Mouse (Mus musculus) limb, embryonic 11.5 days (tissue): ENCODE measurements at regions not wholly inside any gene's neighbourhood (a gene's known extent, or its start where the extent isn't known, plus 50 kb on each side); places are given as distances from the start of the nearest gene placed in this dataset.

Experiments
- ATAC-seq: fragments of 200-750 bp; cut with Nextera tagmentation; 2 replicates; pipeline ENCODE4 v1.8.0; 2017; ENCODE audit warnings: low read depth; ENCODE audit not compliant: insufficient number of reproducible peaks, low FRiP score, low TSS enrichment
- DNase-seq: peaks from one replicate; pipeline ENCODE4 v3.0.0-alpha.2; 2015; ENCODE audit warnings: low spot score
- H3K27ac ChIP-seq: fragments of 300-500 bp; sonication (generic); replicated peaks from 2 replicates; pipeline ENCODE4 v1.5.1; 2014; ENCODE audit warnings: low read depth, mild to moderate bottlenecking, low read length
- H3K27me3 ChIP-seq: fragments of 300-500 bp; sonication (generic); 2 replicates; pipeline ENCODE4 v1.6.1; 2014; ENCODE audit warnings: mild to moderate bottlenecking, low read length, mixed read lengths; ENCODE audit not compliant: control insufficient read depth, insufficient read depth
- H3K36me3 ChIP-seq: fragments of 300-500 bp; sonication (generic); 2 replicates; pipeline ENCODE4 v1.6.1; 2014; ENCODE audit warnings: mild to moderate bottlenecking, low read length, moderate library complexity, mixed read lengths; ENCODE audit not compliant: control insufficient read depth, insufficient read depth
- H3K4me1 ChIP-seq: fragments of 300-500 bp; sonication (generic); 2 replicates; pipeline ENCODE4 v1.6.1; 2014; ENCODE audit warnings: low read length, mixed read lengths; ENCODE audit not compliant: control insufficient read depth, insufficient read depth
- H3K4me2 ChIP-seq: fragments of 300-500 bp; sonication (generic); 2 replicates; pipeline ENCODE4 v1.6.1; 2014; ENCODE audit warnings: low read depth, mild to moderate bottlenecking, moderate library complexity; ENCODE audit not compliant: severe bottlenecking
- H3K4me3 ChIP-seq: fragments of 300-500 bp; sonication (generic); 2 replicates; pipeline ENCODE4 v1.5.1; 2014; ENCODE audit warnings: low read depth, low read length
- H3K9ac ChIP-seq: fragments of 300-500 bp; sonication (generic); 2 replicates; pipeline ENCODE4 v1.6.1; 2014; ENCODE audit warnings: mild to moderate bottlenecking, low read length
- H3K9me3 ChIP-seq: fragments of 300-500 bp; sonication (generic); 2 replicates; pipeline ENCODE4 v1.6.1; 2016; ENCODE audit warnings: low read length; ENCODE audit not compliant: control insufficient read depth
- WGBS: fragments of 180-500 bp; shearing (Covaris S2); extraction: QIAGEN DNeasy Blood & Tissue Kit; methylation state at CpG from one replicate; pipeline ENCODE4 v1.1.7; 2014; 5-methylcytosine and 5-hydroxymethylcytosine counted together

DNA sequence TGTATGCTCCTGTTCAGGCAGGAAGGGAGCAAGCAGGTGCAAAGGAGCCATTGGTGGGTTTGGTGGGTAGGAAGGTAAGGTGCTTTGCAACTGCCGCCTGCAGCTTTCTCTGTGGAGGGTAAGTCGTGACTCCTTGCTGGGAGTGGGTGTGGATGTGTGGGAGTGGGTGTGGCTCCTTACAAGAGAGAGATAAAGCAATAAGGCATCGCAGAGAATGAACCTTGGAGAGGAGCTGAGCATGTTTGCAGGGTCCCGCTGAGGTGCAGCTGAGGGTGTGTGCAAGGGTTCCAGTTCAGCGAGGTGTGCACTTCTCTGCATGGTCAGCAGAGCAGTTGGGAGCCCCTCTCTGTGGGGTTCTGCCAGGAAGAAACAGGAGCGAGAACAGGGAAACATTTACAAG lies 76.4 kb upstream of the Sgk1 start:
- no peak for DNase-seq
- Histone ChIP-seq H3K4me1 (no peaks in the 10 kb centered on the region), H3K36me3 (no peaks in the 10 kb centered on the region), H3K27me3 (no peaks in the 10 kb centered on the region), H3K27ac (no peak overlapping the region), H3K4me3 (no peak overlapping the region), H3K4me2 (no peak overlapping the region), H3K9ac (no peak overlapping the region), H3K9me3 (no peaks in the 10 kb centered on the region)
- no peak for ATAC-seq
- WGBS: 57% methylated on average over 6 of the region's 6 CpGs

DNA sequence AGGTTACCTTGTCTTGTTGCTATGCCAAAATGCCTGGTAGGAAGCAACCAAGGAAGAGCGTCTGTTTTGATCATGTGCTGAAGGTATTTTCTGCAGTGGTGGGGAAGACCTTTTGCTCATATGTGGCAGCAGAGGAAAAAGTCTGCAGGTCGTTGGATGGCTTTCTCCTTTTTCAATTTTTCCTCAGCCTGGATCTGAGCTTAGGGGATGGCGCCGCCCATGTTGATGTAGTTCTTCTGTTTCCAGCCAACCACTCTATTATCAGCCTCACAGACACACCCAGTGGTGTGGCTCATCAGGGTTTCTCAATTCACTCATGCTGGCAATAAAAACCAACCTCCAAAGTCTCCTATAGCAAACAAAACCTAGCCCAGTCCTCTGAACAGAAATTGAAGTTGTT lies 75.3 kb upstream of the Sgk1 start:
- WGBS: 94% methylated on average over 4 of the region's 4 CpGs
- Histone ChIP-seq H3K4me1 (no peaks in the 10 kb centered on the region), H3K27ac (no peak overlapping the region), H3K4me3 (no peak overlapping the region), H3K27me3 (no peaks in the 10 kb centered on the region), H3K9me3 (no peaks in the 10 kb centered on the region), H3K4me2 (no peak overlapping the region), H3K36me3 (no peaks in the 10 kb centered on the region), H3K9ac (no peak overlapping the region)
- no peak for DNase-seq
- ATAC-seq: no peak

DNA sequence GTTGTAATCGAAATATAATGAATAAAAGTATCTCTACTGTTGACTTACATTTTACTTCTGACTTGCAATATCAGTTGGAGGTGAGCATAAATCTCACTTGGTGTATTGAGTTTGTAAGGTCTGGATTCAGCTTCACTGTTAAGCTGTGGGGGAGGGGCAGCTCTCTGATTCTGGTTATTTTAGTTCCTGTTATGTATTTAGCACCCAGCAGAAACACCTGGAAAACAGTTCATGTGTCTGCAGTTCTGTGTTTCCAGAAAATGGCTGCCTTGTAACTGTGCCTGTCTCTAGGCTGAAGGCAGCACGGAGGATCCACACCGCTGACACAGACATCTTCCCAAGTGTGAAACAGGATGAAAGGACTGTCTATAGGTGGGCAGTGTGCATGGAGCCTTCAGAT lies 62.3 kb upstream of the Sgk1 start:
- no peaks in the 10 kb centered on the region for H3K36me3 ChIP-seq
- no peak overlapping the region for H3K9ac ChIP-seq
- no peaks in the 10 kb centered on the region for H3K27me3 ChIP-seq
- 85% methylated on average over 3 of the region's 3 CpGs for WGBS
- H3K27ac ChIP-seq: no peak overlapping the region; the same call in 1 of the 2 replicates
- H3K9me3 ChIP-seq: no peaks in the 10 kb centered on the region
- peaks cover 2% of the 10 kb centered on the region for H3K4me1 ChIP-seq
- ATAC-seq (no peak), DNase-seq (peak; percentile 29)
- H3K4me3 ChIP-seq: no peak overlapping the region
- no peak overlapping the region for H3K4me2 ChIP-seq

DNA sequence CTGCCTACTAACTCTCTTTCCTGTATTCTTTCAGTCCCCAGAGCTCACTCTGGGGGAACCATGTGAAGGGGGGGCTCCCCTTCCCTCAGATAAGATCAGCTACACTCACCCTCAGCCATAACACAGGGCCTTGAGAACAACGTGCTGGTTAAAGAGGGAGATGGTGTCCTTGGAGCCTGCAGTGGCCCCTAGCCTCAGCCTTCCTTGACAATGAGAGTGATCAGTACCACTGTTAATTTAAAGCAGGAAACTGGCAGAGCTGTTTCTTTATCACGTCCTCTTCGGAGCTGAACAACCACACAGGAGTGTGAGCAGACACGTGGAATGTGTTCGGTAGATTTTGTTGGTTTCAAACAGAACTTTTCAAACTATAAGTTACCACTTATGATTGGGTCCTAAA lies 60.6 kb upstream of the Sgk1 start:
- Histone ChIP-seq H3K4me2 (no peak overlapping the region), H3K4me3 (no peak overlapping the region), H3K9ac (no peak overlapping the region), H3K27me3 (no peaks in the 10 kb centered on the region), H3K36me3 (no peaks in the 10 kb centered on the region), H3K9me3 (no peaks in the 10 kb centered on the region), H3K27ac (no peak overlapping the region), H3K4me1 (peaks cover 7% of the 10 kb centered on the region)
- no peak for DNase-seq
- ATAC-seq: no peak
- 56% methylated on average over 5 of the region's 5 CpGs for WGBS

GRCm38 (mm10) chr10:21824418-21825025 lies 57.5 kb upstream of the Sgk1 start:
- Histone ChIP-seq H3K27ac (no peak overlapping the region), H3K27me3 (no peaks in the 10 kb centered on the region), H3K4me3 (no peak overlapping the region), H3K9me3 (no peaks in the 10 kb centered on the region), H3K9ac (no peak overlapping the region), H3K36me3 (no peaks in the 10 kb centered on the region), H3K4me2 (no peak overlapping the region), H3K4me1 (peaks cover 11% of the 10 kb centered on the region)
- peak; percentile 36 for DNase-seq
- no peak for ATAC-seq
- 22% methylated on average over 12 of the region's 12 CpGs for WGBS

GRCm38 (mm10) chr10:21826793-21827504 lies 55.0 kb upstream of the Sgk1 start:
- no peaks in the 10 kb centered on the region for H3K36me3 ChIP-seq

GRCm38 (mm10) chr10:21827505-21827844 lies 54.5 kb upstream of the Sgk1 start:
- ATAC-seq (no peak), DNase-seq (no peak)
- H3K4me1 ChIP-seq: peaks cover 12% of the 10 kb centered on the region
- no peak overlapping the region for H3K4me3 ChIP-seq
- no peaks in the 10 kb centered on the region for H3K27me3 ChIP-seq
- no peaks in the 10 kb centered on the region for H3K36me3 ChIP-seq
- H3K4me2 ChIP-seq: no peak overlapping the region
- H3K27ac ChIP-seq: no peak overlapping the region
- H3K9me3 ChIP-seq: no peaks in the 10 kb centered on the region
- no peak overlapping the region for H3K9ac ChIP-seq
- whole genome bisulfite sequencing: 65% methylated on average over 3 of the region's 3 CpGs

More at GRCm38 (mm10) chr10:21826793-21827504, 55.0 kb upstream of the Sgk1 start:
- H3K9ac ChIP-seq: no peak overlapping the region
- H3K27me3 ChIP-seq: no peaks in the 10 kb centered on the region
- no peak for DNase-seq
- ATAC-seq: no peak
- 61% methylated on average over 5 of the region's 5 CpGs for WGBS
- no peaks in the 10 kb centered on the region for H3K9me3 ChIP-seq
- H3K4me2 ChIP-seq: no peak overlapping the region
- H3K4me1 ChIP-seq: peaks cover 12% of the 10 kb centered on the region
- no peak overlapping the region for H3K27ac ChIP-seq
- H3K4me3 ChIP-seq: no peak overlapping the region

DNA sequence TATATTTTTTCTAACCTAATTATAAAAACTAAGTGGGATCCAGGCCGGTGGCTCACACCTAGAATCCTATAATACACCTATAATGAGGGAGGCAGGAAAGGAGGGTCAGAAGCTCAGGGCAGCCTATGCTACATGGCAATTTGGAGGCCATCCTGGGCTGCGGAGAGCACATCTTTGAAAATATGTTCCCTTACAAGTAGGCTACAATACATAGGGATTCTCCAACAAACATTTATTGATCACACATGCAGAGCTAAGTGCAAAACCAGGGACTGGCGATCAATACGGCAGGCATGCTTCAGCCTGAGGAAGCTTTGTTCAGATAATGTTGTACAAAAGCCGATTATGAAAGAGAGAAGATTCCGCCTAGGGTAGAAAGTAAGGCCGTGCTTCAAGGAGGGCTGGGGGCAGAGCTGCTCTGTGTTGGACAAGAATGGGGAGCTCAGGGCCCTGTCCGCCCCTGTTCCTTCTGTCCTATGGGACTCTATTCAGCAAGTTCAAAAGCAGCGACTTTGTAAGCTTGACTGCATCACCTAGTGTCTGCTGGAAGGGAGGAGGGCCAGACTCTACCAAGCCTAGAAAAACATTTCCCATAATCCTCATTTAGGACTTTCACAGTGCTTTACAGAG lies 53.4 kb upstream of the Sgk1 start:
- H3K4me2 ChIP-seq: no peak overlapping the region
- H3K9me3 ChIP-seq: no peaks in the 10 kb centered on the region
- 75% methylated on average over 9 of the region's 9 CpGs for WGBS
- no peaks in the 10 kb centered on the region for H3K27me3 ChIP-seq
- H3K9ac ChIP-seq: no peak overlapping the region
- no peak overlapping the region for H3K4me3 ChIP-seq
- no peaks in the 10 kb centered on the region for H3K36me3 ChIP-seq
- DNase-seq (no peak), ATAC-seq (no peak)
- H3K4me1 ChIP-seq: peaks cover 12% of the 10 kb centered on the region
- no peak overlapping the region for H3K27ac ChIP-seq
